Mouse (Mus musculus) embryonic facial prominence, embryonic 15.5 days (tissue): ENCODE data around the gene Atg10. TPM values are rescaled to one million over a fixed set of nuclear protein-coding genes. Genes with fewer than 3 reads are reported as not detected.

Experiments
- ATAC-seq: fragments of 200-750 bp; cut with Nextera tagmentation; 2 replicates; pipeline ENCODE4 v1.8.0; 2017; ENCODE audit warnings: low read depth, moderate TSS enrichment; ENCODE audit not compliant: insufficient number of reproducible peaks, low FRiP score, low TSS enrichment
- H3K27ac ChIP-seq: fragments of 300-500 bp; sonication (generic); replicated peaks from 2 replicates; pipeline ENCODE4 v1.5.1; 2015; ENCODE audit warnings: mild to moderate bottlenecking, inconsistent platforms
- H3K27me3 ChIP-seq: fragments of 300-500 bp; sonication (generic); 2 replicates; pipeline ENCODE4 v1.6.1; 2015; ENCODE audit warnings: inconsistent platforms
- H3K36me3 ChIP-seq: fragments of 300-500 bp; sonication (generic); 2 replicates; pipeline ENCODE4 v1.6.1; 2015; ENCODE audit warnings: mild to moderate bottlenecking, inconsistent platforms
- H3K4me1 ChIP-seq: fragments of 300-500 bp; sonication (generic); 2 replicates; pipeline ENCODE4 v1.6.1; 2015; ENCODE audit warnings: inconsistent platforms
- H3K4me2 ChIP-seq: fragments of 300-500 bp; sonication (generic); replicated peaks from 2 replicates; pipeline ENCODE4 v1.6.1; 2015; ENCODE audit warnings: mild to moderate bottlenecking, inconsistent platforms
- H3K4me3 ChIP-seq: fragments of 300-500 bp; sonication (generic); replicated peaks from 2 replicates; pipeline ENCODE4 v1.5.1; 2015; ENCODE audit warnings: mild to moderate bottlenecking, inconsistent platforms
- H3K9ac ChIP-seq: fragments of 300-500 bp; sonication (generic); 2 replicates; pipeline ENCODE4 v1.6.1; 2015; ENCODE audit warnings: inconsistent platforms
- H3K9me3 ChIP-seq: fragments of 300-500 bp; sonication (generic); replicated peaks from 2 replicates; pipeline ENCODE4 v1.6.1; 2016; ENCODE audit warnings: inconsistent platforms
- WGBS: fragments of 180-500 bp; shearing (Covaris S2); methylation state at CpG from one replicate; pipeline ENCODE4 v1.1.7; 2015; 5-methylcytosine and 5-hydroxymethylcytosine counted together
- polyA plus RNA-seq: library from polyadenylated mRNA; unstranded; fragments of >200 nt; fragmentation: Nextera tagmentation; extraction: Ambion mirVana; gene quantifications from 2 replicates; pipeline ENCODE4 v1.2.1, GENCODE M21; 2015

The Atg10 gene
- polyA plus RNA-seq, 1 experiment from 2014 or later, result 19.6 TPM

GRCm38 (mm10) chr13:91159881-91160280 is 63.9 kb downstream of the Atg10 start:
- Histone ChIP-seq H3K4me3 (no peak overlapping the region), H3K9me3 (no peaks in the 10 kb centered on the region), H3K9ac (no peak overlapping the region), H3K4me2 (no peak overlapping the region), H3K27ac (no peak overlapping the region), H3K4me1 (peaks cover 21% of the 10 kb centered on the region), H3K36me3 (no peaks in the 10 kb centered on the region), H3K27me3 (no peaks in the 10 kb centered on the region)
- no peak for ATAC-seq
- 43% methylated on average over 2 of the region's 2 CpGs for WGBS

- H3K27me3 ChIP-seq, result no peaks in the 10 kb centered on the region
- H3K4me1 ChIP-seq, result peaks cover 10% of the 10 kb centered on the region; the same call in 1 of the 2 replicates
- no peaks in the 10 kb centered on the region for H3K9me3 ChIP-seq
- 90% methylated on average over 4 of the region's 4 CpGs for WGBS
- H3K9ac ChIP-seq, result no peak overlapping the region
- H3K4me2 ChIP-seq, result no peak overlapping the region
- H3K27ac ChIP-seq, result no peak overlapping the region
- no peak for ATAC-seq
- no peak overlapping the region for H3K4me3 ChIP-seq
- H3K36me3 ChIP-seq, result no peaks in the 10 kb centered on the region
Observed at GRCm38 (mm10) chr13:91157941-91158340, 65.8 kb downstream of the Atg10 start.

- no peak for ATAC-seq
- H3K9ac ChIP-seq, result no peak overlapping the region
Observed at GRCm38 (mm10) chr13:91157429-91157828, 66.3 kb downstream of the Atg10 start.

GRCm38 (mm10) chr13:91156949-91157348 is 66.8 kb downstream of the Atg10 start:
- no peak overlapping the region for H3K4me2 ChIP-seq
- H3K4me1 ChIP-seq, result peaks cover 3% of the 10 kb centered on the region; the same call in 1 of the 2 replicates
- H3K9me3 ChIP-seq, result no peaks in the 10 kb centered on the region
- WGBS, result 95% methylated on average over 2 of the region's 2 CpGs
- no peak overlapping the region for H3K4me3 ChIP-seq
- no peak for ATAC-seq
- no peaks in the 10 kb centered on the region for H3K36me3 ChIP-seq
- no peaks in the 10 kb centered on the region for H3K27me3 ChIP-seq
- H3K27ac ChIP-seq, result no peak overlapping the region
- H3K9ac ChIP-seq, result no peak overlapping the region

More at GRCm38 (mm10) chr13:91157429-91157828, 66.3 kb downstream of the Atg10 start:
- Histone ChIP-seq H3K36me3 (no peaks in the 10 kb centered on the region), H3K9me3 (no peaks in the 10 kb centered on the region), H3K27me3 (no peaks in the 10 kb centered on the region), H3K4me3 (no peak overlapping the region), H3K4me1 (peaks cover 4% of the 10 kb centered on the region; the same call in 1 of the 2 replicates), H3K4me2 (no peak overlapping the region), H3K27ac (no peak overlapping the region)

GRCm38 (mm10) chr13:91156308-91156707 is 67.5 kb downstream of the Atg10 start:
- Histone ChIP-seq H3K4me1 (peaks cover 3% of the 10 kb centered on the region; the same call in 1 of the 2 replicates), H3K9ac (no peak overlapping the region), H3K4me2 (no peak overlapping the region), H3K27ac (no peak overlapping the region), H3K9me3 (no peaks in the 10 kb centered on the region), H3K27me3 (no peaks in the 10 kb centered on the region), H3K4me3 (no peak overlapping the region), H3K36me3 (no peaks in the 10 kb centered on the region)
- no peak for ATAC-seq
- 79% methylated on average over 5 of the region's 5 CpGs for WGBS

- Histone ChIP-seq H3K36me3 (no peaks in the 10 kb centered on the region), H3K4me3 (no peak overlapping the region), H3K4me1 (peaks cover 3% of the 10 kb centered on the region; the same call in 1 of the 2 replicates), H3K4me2 (no peak overlapping the region), H3K9me3 (no peaks in the 10 kb centered on the region), H3K27me3 (no peaks in the 10 kb centered on the region), H3K27ac (no peak overlapping the region), H3K9ac (no peak overlapping the region)
- no peak for ATAC-seq
- 72% methylated on average over 4 of the region's 4 CpGs for WGBS
Observed at GRCm38 (mm10) chr13:91155429-91156207, 68.2 kb downstream of the Atg10 start.

GRCm38 (mm10) chr13:91154622-91155021 is 69.1 kb downstream of the Atg10 start:
- no peaks in the 10 kb centered on the region for H3K36me3 ChIP-seq
- ATAC-seq, result no peak

GRCm38 (mm10) chr13:91136337-91136736 is 87.4 kb downstream of the Atg10 start:
- ATAC-seq, result no peak
- no peaks in the 10 kb centered on the region for H3K27me3 ChIP-seq

More at GRCm38 (mm10) chr13:91154622-91155021, 69.1 kb downstream of the Atg10 start:
- Histone ChIP-seq H3K27ac (no peak overlapping the region), H3K27me3 (no peaks in the 10 kb centered on the region), H3K4me3 (no peak overlapping the region), H3K9me3 (no peaks in the 10 kb centered on the region), H3K4me2 (no peak overlapping the region), H3K9ac (no peak overlapping the region), H3K4me1 (peaks cover 2% of the 10 kb centered on the region; the same call in 1 of the 2 replicates)
- 61% methylated on average over 7 of the region's 7 CpGs for WGBS

GRCm38 (mm10) chr13:91133334-91133890 is 90.4 kb downstream of the Atg10 start:
- Histone ChIP-seq H3K4me1 (peaks cover 6% of the 10 kb centered on the region; the same call in 1 of the 2 replicates), H3K36me3 (no peaks in the 10 kb centered on the region), H3K27me3 (no peaks in the 10 kb centered on the region), H3K9me3 (no peaks in the 10 kb centered on the region), H3K27ac (no peak overlapping the region), H3K4me3 (no peak overlapping the region), H3K4me2 (no peak overlapping the region), H3K9ac (no peak overlapping the region)
- WGBS, result 36% methylated on average over 5 of the region's 5 CpGs
- ATAC-seq, result no peak

More at GRCm38 (mm10) chr13:91136337-91136736, 87.4 kb downstream of the Atg10 start:
- no peak overlapping the region for H3K9ac ChIP-seq
- no peak overlapping the region for H3K4me3 ChIP-seq
- H3K4me1 ChIP-seq, result no peaks in the 10 kb centered on the region
- no peak overlapping the region for H3K4me2 ChIP-seq
- H3K9me3 ChIP-seq, result no peaks in the 10 kb centered on the region
- no peak overlapping the region for H3K27ac ChIP-seq
- H3K36me3 ChIP-seq, result no peaks in the 10 kb centered on the region

GRCm38 (mm10) chr13:91129071-91129470 is 94.7 kb downstream of the Atg10 start:
- no peak overlapping the region for H3K27ac ChIP-seq
- H3K4me2 ChIP-seq, result no peak overlapping the region
- H3K36me3 ChIP-seq, result no peaks in the 10 kb centered on the region
- H3K9me3 ChIP-seq, result no peaks in the 10 kb centered on the region
- ATAC-seq, result no peak
- no peak overlapping the region for H3K9ac ChIP-seq
- no peaks in the 10 kb centered on the region for H3K27me3 ChIP-seq
- H3K4me1 ChIP-seq, result peaks cover 6% of the 10 kb centered on the region; the same call in 1 of the 2 replicates
- WGBS, result 32% methylated on average over 7 of the region's 7 CpGs
- no peak overlapping the region for H3K4me3 ChIP-seq

GRCm38 (mm10) chr13:91128581-91128980 is 95.2 kb downstream of the Atg10 start:
- H3K9me3 ChIP-seq, result no peaks in the 10 kb centered on the region
- no peaks in the 10 kb centered on the region for H3K36me3 ChIP-seq
- no peak overlapping the region for H3K4me3 ChIP-seq
- 49% methylated on average over 1 of the region's 1 CpGs for WGBS
- no peak for ATAC-seq
- H3K27me3 ChIP-seq, result no peaks in the 10 kb centered on the region
- H3K4me1 ChIP-seq, result peaks cover 6% of the 10 kb centered on the region; the same call in 1 of the 2 replicates
- no peak overlapping the region for H3K27ac ChIP-seq
- H3K4me2 ChIP-seq, result no peak overlapping the region
- no peak overlapping the region for H3K9ac ChIP-seq
